Mouse (Mus musculus) limb, embryonic 14.5 days (tissue): ENCODE results near the gene Smagp. TPM values are rescaled to one million over a fixed set of nuclear protein-coding genes. Genes with fewer than 3 reads are reported as not detected.
"Not testable (repeated sequence)": the region's sequence is repeated elsewhere in the genome, so short reads cannot be mapped to it uniquely, and the experiment has no call there.

Source experiments
- ATAC-seq: fragments of 200-750 bp; cut with Nextera tagmentation; 2 replicates; pipeline ENCODE4 v1.8.0; 2017; ENCODE audit warnings: low read depth, moderate number of reproducible peaks, moderate TSS enrichment; ENCODE audit not compliant: low FRiP score
- DNase-seq: peaks from one replicate; pipeline ENCODE4 v3.0.0-alpha.2; 2015; ENCODE audit warnings: low spot score
- H3K27ac ChIP-seq: fragments of 300-500 bp; sonication (generic); replicated peaks from 2 replicates; pipeline ENCODE4 v1.5.1; 2014; ENCODE audit warnings: low read depth, mild to moderate bottlenecking, low read length, moderate library complexity, mixed read lengths
- H3K27me3 ChIP-seq: fragments of 300-500 bp; sonication (generic); 2 replicates; pipeline ENCODE4 v1.6.1; 2014; ENCODE audit warnings: low read length, mixed read lengths; ENCODE audit not compliant: control insufficient read depth, insufficient read depth
- H3K36me3 ChIP-seq: fragments of 300-500 bp; sonication (generic); 2 replicates; pipeline ENCODE4 v1.6.1; 2014; ENCODE audit warnings: mild to moderate bottlenecking, low read length, moderate library complexity, mixed read lengths; ENCODE audit not compliant: control insufficient read depth, insufficient read depth
- H3K4me1 ChIP-seq: fragments of 300-500 bp; sonication (generic); 2 replicates; pipeline ENCODE4 v1.6.1; 2014; ENCODE audit warnings: antibody characterized with exemption, low read length, mixed read lengths; ENCODE audit not compliant: control insufficient read depth, insufficient read depth
- H3K4me2 ChIP-seq: fragments of 300-500 bp; sonication (generic); replicated peaks from 2 replicates; pipeline ENCODE4 v1.6.1; 2014; ENCODE audit warnings: low read depth, mild to moderate bottlenecking, low read length, moderate library complexity; ENCODE audit not compliant: severe bottlenecking
- H3K4me3 ChIP-seq: fragments of 300-500 bp; sonication (generic); replicated peaks from 2 replicates; pipeline ENCODE4 v1.5.1; 2014; ENCODE audit warnings: low read length
- H3K9ac ChIP-seq: fragments of 300-500 bp; sonication (generic); 2 replicates; pipeline ENCODE4 v1.6.1; 2014; ENCODE audit warnings: mild to moderate bottlenecking, low read depth, low read length, moderate library complexity; ENCODE audit not compliant: severe bottlenecking
- H3K9me3 ChIP-seq: fragments of 300-500 bp; sonication (generic); 2 replicates; pipeline ENCODE4 v1.6.1; 2016; ENCODE audit warnings: low read length; ENCODE audit not compliant: control insufficient read depth
- POLR2A ChIP-seq: fragments of 200-500 bp; IDR thresholded peaks from 2 replicates; pipeline ENCODE4 v1.8.0; 2012; ENCODE audit warnings: inconsistent platforms, mild to moderate bottlenecking, moderate library complexity, borderline replicate concordance; ENCODE audit not compliant: insufficient read depth, insufficient read length; ENCODE audit errors: extremely low read depth
- WGBS: fragments of 180-500 bp; shearing (Covaris S2); extraction: QIAGEN DNeasy Blood & Tissue Kit; methylation state at CpG from one replicate; pipeline ENCODE4 v1.1.7; 2014; 5-methylcytosine and 5-hydroxymethylcytosine counted together
- polyA plus RNA-seq, 2 experiments: library from polyadenylated mRNA; depleted of rRNA in 1 of 2; stranded (reverse) in 1 of 2; unstranded in 1 of 2; fragments of >200 nt; fragmentation: Nextera tagmentation in 1 of 2; extraction: Ambion mirVana in 1 of 2; gene quantifications; 2 replicates each; pipeline versions ENCODE4 v1.2.1 to v1.2.3; 2012 to 2014

Smagp gene
- polyA plus RNA-seq, 2 experiments: 19.7 to 25.4 TPM

GRCm38 (mm10) chr15:100627774-100628370, 8.9 kb downstream of the Smagp start:
- no peak overlapping the region; the same call in 1 of the 2 replicates for H3K4me2 ChIP-seq
- H3K9me3 ChIP-seq: no peaks in the 10 kb centered on the region

GRCm38 (mm10) chr15:100627287-100627686, 9.5 kb downstream of the Smagp start:
- no peak for DNase-seq
- ATAC-seq: no peak
- H3K36me3 ChIP-seq: no peaks in the 10 kb centered on the region
- H3K27ac ChIP-seq: no peak overlapping the region
- WGBS: 7% methylated on average over 10 of the region's 10 CpGs
- H3K9ac ChIP-seq: no peak overlapping the region
- peaks cover 8% of the 10 kb centered on the region; the same call in 1 of the 2 replicates for H3K4me1 ChIP-seq
- no peak overlapping the region for H3K4me3 ChIP-seq
- no peaks in the 10 kb centered on the region for H3K27me3 ChIP-seq
- no peaks in the 10 kb centered on the region for H3K9me3 ChIP-seq
- no peak for TF ChIP-seq POLR2A
- no peak overlapping the region; the same call in 1 of the 2 replicates for H3K4me2 ChIP-seq

More at GRCm38 (mm10) chr15:100627774-100628370, 8.9 kb downstream of the Smagp start:
- TF ChIP-seq POLR2A: no peak
- Histone ChIP-seq H3K27me3 (no peaks in the 10 kb centered on the region), H3K4me3 (no peak overlapping the region), H3K36me3 (no peaks in the 10 kb centered on the region), H3K4me1 (peaks cover 8% of the 10 kb centered on the region; the same call in 1 of the 2 replicates), H3K27ac (no peak overlapping the region), H3K9ac (0 out of 2 replicates have a peak overlapping the region, but pooled peaks have one; percentile 1)
- ATAC-seq (no peak; the same call in 1 of the 2 replicates), DNase-seq (no peak)
- 4% methylated on average over 11 of the region's 11 CpGs for WGBS

DNA sequence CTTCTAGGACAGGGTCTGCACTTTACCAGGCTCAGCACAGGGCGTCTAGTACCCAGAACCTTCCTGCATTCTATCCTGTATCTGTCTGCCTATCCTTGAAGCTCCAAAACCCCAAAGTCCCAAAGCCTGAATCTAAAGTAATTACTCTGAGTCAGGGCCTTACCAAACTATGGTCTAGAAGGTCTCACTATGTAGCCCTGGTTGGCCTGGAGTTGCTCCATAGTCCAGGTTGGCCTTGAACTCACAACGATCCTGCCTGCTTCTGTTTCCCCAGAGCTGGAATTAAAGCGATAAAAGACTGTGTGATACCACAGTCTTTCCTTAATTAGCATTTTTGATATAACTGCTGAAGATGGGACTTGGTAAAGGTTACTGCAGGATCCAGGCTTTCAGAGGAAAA, 12.3 kb downstream of the Smagp start:
- Histone ChIP-seq H3K27me3 (no peaks in the 10 kb centered on the region), H3K27ac (no peak overlapping the region), H3K9ac (no peak overlapping the region), H3K36me3 (peaks cover 7% of the 10 kb centered on the region), H3K4me1 (peaks cover 8% of the 10 kb centered on the region; the same call in 1 of the 2 replicates), H3K4me3 (no peak overlapping the region), H3K9me3 (no peaks in the 10 kb centered on the region), H3K4me2 (no peak overlapping the region)
- TF ChIP-seq POLR2A: no peak
- DNase-seq: no peak
- no peak for ATAC-seq
- WGBS: 97% methylated on average over 3 of the region's 3 CpGs

DNA sequence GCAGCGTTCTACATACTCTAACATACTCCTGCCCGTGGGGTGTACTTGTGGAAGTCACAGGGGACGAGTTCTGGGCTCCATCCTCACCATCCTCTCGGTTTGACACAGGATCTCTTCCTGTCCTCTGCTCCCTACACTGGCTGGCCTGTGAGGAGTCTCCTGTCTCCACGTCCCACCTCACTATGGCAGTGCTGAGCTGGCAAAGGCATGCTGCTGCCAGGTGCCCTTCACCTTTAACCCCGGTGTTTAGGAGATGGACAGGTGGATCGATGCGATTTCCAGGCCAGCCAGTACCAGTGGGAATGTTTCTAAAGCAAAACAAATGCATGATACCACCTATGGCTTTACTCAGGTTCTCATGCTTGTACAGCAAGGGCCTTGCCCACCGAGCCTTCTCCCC, 13.0 kb downstream of the Smagp start:
- Histone ChIP-seq H3K4me1 (peaks cover 8% of the 10 kb centered on the region; the same call in 1 of the 2 replicates), H3K27me3 (no peaks in the 10 kb centered on the region), H3K9ac (no peak overlapping the region), H3K9me3 (no peaks in the 10 kb centered on the region), H3K36me3 (peaks cover 14% of the 10 kb centered on the region), H3K27ac (no peak overlapping the region), H3K4me2 (no peak overlapping the region), H3K4me3 (no peak overlapping the region)
- ATAC-seq (no peak), DNase-seq (no peak)
- WGBS: 87% methylated on average over 9 of the region's 9 CpGs
- TF ChIP-seq POLR2A: no peak

DNA sequence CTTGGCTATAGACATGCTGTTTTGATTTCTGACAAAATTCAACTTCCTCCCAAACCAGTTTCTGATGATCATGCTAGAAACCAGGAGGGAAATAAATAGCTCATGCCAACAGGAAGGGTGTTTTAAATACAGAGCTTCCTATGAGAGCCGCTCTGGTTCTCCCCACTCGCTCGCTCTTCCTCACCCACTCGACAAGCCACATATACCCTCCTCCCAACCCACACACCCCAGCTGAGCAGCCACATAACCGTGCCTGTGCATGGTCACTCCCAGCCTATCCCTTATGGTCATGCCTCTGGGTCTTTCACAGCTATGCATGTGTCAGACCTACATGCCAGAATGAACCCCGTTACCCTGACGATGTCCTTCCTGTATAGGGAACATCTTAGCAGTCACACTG, 14.6 kb downstream of the Smagp start:
- Histone ChIP-seq H3K4me2 (no peak overlapping the region), H3K4me1 (no peaks in the 10 kb centered on the region), H3K27ac (no peak overlapping the region), H3K9me3 (no peaks in the 10 kb centered on the region), H3K9ac (no peak overlapping the region), H3K4me3 (no peak overlapping the region), H3K27me3 (no peaks in the 10 kb centered on the region), H3K36me3 (peaks cover 27% of the 10 kb centered on the region)
- DNase-seq (no peak), ATAC-seq (no peak)
- 84% methylated on average over 7 of the region's 7 CpGs for WGBS
- no peak for TF ChIP-seq POLR2A

DNA sequence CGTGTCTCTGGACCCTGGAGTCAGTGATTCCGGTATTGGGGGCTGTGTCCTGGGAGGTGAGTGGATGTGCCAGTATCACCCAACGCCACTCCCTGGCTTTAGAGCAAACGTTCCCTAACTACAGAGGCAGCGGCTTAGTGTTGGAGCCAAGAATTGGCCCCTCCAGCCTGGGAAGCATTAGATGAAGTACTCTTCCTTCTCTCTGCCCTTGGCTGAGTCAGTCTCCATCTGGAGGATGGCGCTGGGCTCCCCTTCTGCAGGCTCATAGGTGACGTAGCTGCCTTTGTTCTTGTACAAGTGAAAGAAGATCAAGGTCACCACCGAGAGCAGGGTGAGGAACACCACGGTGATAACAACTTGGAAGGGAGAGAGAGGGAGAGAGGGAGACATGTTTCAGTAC, 15.1 kb downstream of the Smagp start:
- not testable (repeated sequence) for H3K4me1 ChIP-seq, H3K4me3 ChIP-seq, H3K9ac ChIP-seq, ATAC-seq, H3K27ac ChIP-seq, DNase-seq, H3K9me3 ChIP-seq, H3K4me2 ChIP-seq, H3K27me3 ChIP-seq
- H3K36me3 ChIP-seq: peaks cover 27% of the 10 kb centered on the region
- 68% methylated on average over 9 of the region's 9 CpGs for WGBS
